Mouse (Mus musculus) bone marrow macrophage, adult 2 months (primary cell): ENCODE results near the gene Plac8.

Source experiments
- CTCF ChIP-seq: IDR thresholded peaks from 2 replicates; pipeline ENCODE4 v1.5.1; 2012; ENCODE audit warnings: low read depth, mild to moderate bottlenecking, low read length, moderate library complexity
- POLR2A ChIP-seq: IDR thresholded peaks from 2 replicates; pipeline ENCODE4 v1.6.1; 2012; ENCODE audit warnings: mild to moderate bottlenecking, low read depth, low read length, borderline replicate concordance

GRCm38 (mm10) chr5:100590505-100590904 is 18.5 kb upstream of the Plac8 start:
- TF ChIP-seq CTCF = no peak
- TF ChIP-seq POLR2A = no peak
